Mouse (Mus musculus): ENCODE results near the gene Mynn. TPM values are rescaled to one million over a fixed set of nuclear protein-coding genes. Genes with fewer than 3 reads are reported as not detected.

The Mynn gene
- polyA plus RNA-seq, 1 experiment from 2014 or later: 27.3 TPM

- Histone ChIP-seq H3K9ac (peak overlapping the region; percentile 51), H3K27ac (replicated peaks) (peak overlapping the region; percentile 66), H3K27me3 (no peaks in the 10 kb centered on the region), H3K9me3 (no peaks in the 10 kb centered on the region), H3K36me3 (peaks cover 8% of the 10 kb centered on the region; the same call in 1 of the 2 replicates), H3K4me2 (peak overlapping the region; percentile 71), H3K4me3 (peak overlapping the region; percentile 84), H3K4me1 (replicated peaks) (peaks cover 41% of the 10 kb centered on the region)
- peak; percentile 27; the same call in 1 of the 2 replicates for ATAC-seq (ENCODE audit: low FRiP score, low read depth)
- WGBS: 1% methylated on average over 14 of the region's 14 CpGs
Measured at GRCm38 (mm10) chr3:30600717-30601116, 1.1 kb upstream of the Mynn start.

DNA sequence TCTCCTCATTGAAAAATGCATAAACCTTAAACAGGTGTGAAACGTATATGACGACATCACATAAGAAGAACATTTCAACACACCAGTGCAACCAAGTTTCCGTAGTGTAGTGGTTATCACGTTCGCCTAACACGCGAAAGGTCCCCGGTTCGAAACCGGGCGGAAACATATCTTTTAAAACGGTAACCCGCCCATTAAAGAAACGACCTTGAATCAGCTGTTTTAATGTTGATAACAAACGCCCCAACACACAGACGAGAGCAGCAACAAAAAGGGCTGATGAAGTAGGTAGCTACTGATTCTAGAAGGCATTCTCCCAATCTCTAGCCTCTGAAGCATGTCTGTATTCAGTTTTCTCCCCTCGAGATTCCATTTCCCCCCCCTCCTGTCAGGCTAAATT lies 690 bp upstream of the Mynn start:
- H3K4me2 ChIP-seq: peak overlapping the region; percentile 71
- peak overlapping the region; percentile 73 for H3K27ac ChIP-seq (replicated peaks)
- no peaks in the 10 kb centered on the region for H3K9me3 ChIP-seq
- H3K9ac ChIP-seq: 0 out of 2 replicates have a peak overlapping the region, but pooled peaks have one; percentile 22
- peak; percentile 46 for ATAC-seq (ENCODE audit: low FRiP score, low read depth)
- peak overlapping the region; percentile 84 for H3K4me3 ChIP-seq
- peaks cover 37% of the 10 kb centered on the region for H3K4me1 ChIP-seq (replicated peaks)
- H3K27me3 ChIP-seq: no peaks in the 10 kb centered on the region
- peaks cover 8% of the 10 kb centered on the region; the same call in 1 of the 2 replicates for H3K36me3 ChIP-seq
- WGBS: under 1% methylated on average over 17 of the region's 17 CpGs

DNA sequence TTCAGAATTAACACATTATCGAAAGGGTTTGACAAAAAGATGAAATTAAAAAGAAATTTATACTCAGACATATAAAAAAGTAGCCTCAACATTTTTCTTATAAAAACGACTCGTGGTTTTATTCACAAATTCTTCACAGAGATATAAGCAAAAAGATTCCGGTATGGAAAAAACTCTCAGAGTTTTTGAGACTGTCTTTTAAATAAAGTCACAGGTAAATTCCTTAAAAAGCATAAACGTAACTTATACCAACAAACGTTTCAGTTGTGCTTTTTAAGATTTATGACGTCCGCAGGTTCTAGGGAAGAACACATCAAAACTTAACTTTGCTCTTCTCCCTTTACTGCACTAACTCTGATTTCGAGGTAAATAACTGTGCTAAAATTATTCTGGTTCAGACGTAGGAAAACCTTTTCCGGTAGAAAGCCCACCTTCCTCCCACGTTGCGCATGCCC lies 228 bp upstream of the Mynn start:
- Histone ChIP-seq H3K9ac (peak overlapping the region; percentile 77), H3K4me1 (replicated peaks) (peaks cover 40% of the 10 kb centered on the region), H3K27me3 (no peaks in the 10 kb centered on the region), H3K36me3 (peaks cover 11% of the 10 kb centered on the region; the same call in 1 of the 2 replicates), H3K4me3 (peak overlapping the region; percentile 84), H3K4me2 (peak overlapping the region; percentile 71), H3K27ac (replicated peaks) (peak overlapping the region; percentile 99), H3K9me3 (no peaks in the 10 kb centered on the region)
- 1% methylated on average over 13 of the region's 13 CpGs for WGBS
- no peak for ATAC-seq (ENCODE audit: low FRiP score, low read depth)

- WGBS: under 1% methylated on average over 27 of the region's 27 CpGs
- Histone ChIP-seq H3K9me3 (no peaks in the 10 kb centered on the region), H3K4me2 (peak overlapping the region; percentile 71), H3K9ac (peak overlapping the region; percentile 77), H3K27me3 (no peaks in the 10 kb centered on the region), H3K36me3 (peaks cover 19% of the 10 kb centered on the region), H3K4me3 (peak overlapping the region; percentile 84), H3K27ac (replicated peaks) (peak overlapping the region; percentile 99), H3K4me1 (replicated peaks) (peaks cover 40% of the 10 kb centered on the region)
- no peak; the same call in none of the 2 replicates for ATAC-seq (ENCODE audit: low FRiP score, low read depth)
Measured at GRCm38 (mm10) chr3:30602740-30603098, 854 bp downstream of the Mynn start.

DNA sequence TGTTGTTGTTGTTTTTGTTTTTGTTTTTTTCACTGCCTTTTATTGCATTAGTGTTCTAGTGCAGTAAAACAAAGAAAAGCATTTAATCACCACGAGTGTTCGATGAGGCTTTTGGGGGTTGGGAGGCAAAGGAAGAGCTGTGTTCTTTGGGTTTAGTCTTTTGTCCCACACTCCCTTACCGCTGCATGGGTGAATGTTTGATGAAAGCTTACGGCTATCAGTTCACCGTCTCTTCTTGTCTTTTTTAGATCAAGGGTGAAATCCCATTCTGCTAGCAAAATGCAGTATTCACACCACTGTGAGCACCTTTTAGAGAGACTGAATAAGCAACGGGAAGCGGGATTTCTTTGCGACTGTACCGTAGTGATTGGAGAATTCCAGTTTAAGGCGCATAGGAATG lies 1.4 kb downstream of the Mynn start:
- Histone ChIP-seq H3K4me2 (peak overlapping the region; percentile 71), H3K36me3 (peaks cover 24% of the 10 kb centered on the region), H3K27me3 (no peaks in the 10 kb centered on the region), H3K27ac (replicated peaks) (0 out of 2 replicates have a peak overlapping the region, but pooled peaks have one; percentile 99), H3K9ac (peak overlapping the region; percentile 77), H3K4me1 (replicated peaks) (peaks cover 42% of the 10 kb centered on the region), H3K9me3 (no peaks in the 10 kb centered on the region), H3K4me3 (peak overlapping the region; percentile 84)
- 39% methylated on average over 10 of the region's 10 CpGs for WGBS
- ATAC-seq (ENCODE audit: low FRiP score, low read depth): no peak

DNA sequence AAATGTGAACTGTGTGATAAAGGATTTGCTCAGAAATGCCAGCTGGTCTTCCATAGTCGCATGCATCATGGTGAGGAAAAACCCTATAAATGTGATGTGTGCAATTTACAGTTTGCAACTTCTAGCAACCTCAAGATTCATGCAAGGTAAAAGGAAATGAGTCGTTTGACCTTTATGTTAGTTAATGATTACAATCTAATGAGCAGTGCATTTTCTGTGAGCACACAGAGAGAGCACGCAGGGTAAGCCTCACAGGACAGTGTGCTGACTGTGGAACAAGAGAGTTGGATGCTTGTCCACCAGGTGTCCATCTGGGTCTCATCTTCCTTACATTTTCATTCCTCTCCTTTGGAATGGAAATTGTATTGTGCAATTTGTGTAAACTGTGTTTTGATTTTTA lies 7.1 kb downstream of the Mynn start:
- Histone ChIP-seq H3K9me3 (no peaks in the 10 kb centered on the region), H3K27me3 (no peaks in the 10 kb centered on the region), H3K9ac (no peak overlapping the region), H3K4me1 (replicated peaks) (peaks cover 20% of the 10 kb centered on the region), H3K27ac (replicated peaks) (no peak overlapping the region), H3K4me3 (no peak overlapping the region), H3K36me3 (peaks cover 66% of the 10 kb centered on the region), H3K4me2 (no peak overlapping the region)
- ATAC-seq (ENCODE audit: low FRiP score, low read depth): no peak
- 95% methylated on average over 3 of the region's 3 CpGs for WGBS

- H3K36me3 ChIP-seq: peaks cover 74% of the 10 kb centered on the region
- no peak overlapping the region for H3K27ac ChIP-seq (replicated peaks)
- H3K27me3 ChIP-seq: no peaks in the 10 kb centered on the region
- no peak for ATAC-seq (ENCODE audit: low FRiP score, low read depth)
- no peaks in the 10 kb centered on the region for H3K9me3 ChIP-seq
- H3K4me3 ChIP-seq: no peak overlapping the region
- WGBS: 96% methylated on average over 4 of the region's 4 CpGs
- no peak overlapping the region for H3K4me2 ChIP-seq
- H3K4me1 ChIP-seq (replicated peaks): peaks cover 9% of the 10 kb centered on the region; the same call in 1 of the 2 replicates
- no peak overlapping the region for H3K9ac ChIP-seq
Measured at GRCm38 (mm10) chr3:30610930-30611329, 9.1 kb downstream of the Mynn start.

GRCm38 (mm10) chr3:30620132-30620531 lies 18.3 kb downstream of the Mynn start:
- Histone ChIP-seq H3K9ac (no peak overlapping the region), H3K36me3 (peaks cover 42% of the 10 kb centered on the region), H3K27ac (replicated peaks) (no peak overlapping the region), H3K4me1 (replicated peaks) (no peaks in the 10 kb centered on the region), H3K9me3 (no peaks in the 10 kb centered on the region), H3K27me3 (no peaks in the 10 kb centered on the region), H3K4me3 (no peak overlapping the region), H3K4me2 (no peak overlapping the region)
- no peak for ATAC-seq (ENCODE audit: low FRiP score, low read depth)
- 91% methylated on average over 8 of the region's 8 CpGs for WGBS

- no peak overlapping the region for H3K4me2 ChIP-seq
- WGBS: 55% methylated on average over 3 of the region's 3 CpGs
- no peaks in the 10 kb centered on the region for H3K9me3 ChIP-seq
- H3K4me3 ChIP-seq: no peak overlapping the region
- H3K9ac ChIP-seq: no peak overlapping the region
- no peaks in the 10 kb centered on the region for H3K36me3 ChIP-seq
- no peak overlapping the region for H3K27ac ChIP-seq (replicated peaks)
- no peak for ATAC-seq (ENCODE audit: low FRiP score, low read depth)
- H3K27me3 ChIP-seq: no peaks in the 10 kb centered on the region
- no peaks in the 10 kb centered on the region for H3K4me1 ChIP-seq (replicated peaks)
Measured at GRCm38 (mm10) chr3:30633681-30634080, 31.8 kb downstream of the Mynn start.

DNA sequence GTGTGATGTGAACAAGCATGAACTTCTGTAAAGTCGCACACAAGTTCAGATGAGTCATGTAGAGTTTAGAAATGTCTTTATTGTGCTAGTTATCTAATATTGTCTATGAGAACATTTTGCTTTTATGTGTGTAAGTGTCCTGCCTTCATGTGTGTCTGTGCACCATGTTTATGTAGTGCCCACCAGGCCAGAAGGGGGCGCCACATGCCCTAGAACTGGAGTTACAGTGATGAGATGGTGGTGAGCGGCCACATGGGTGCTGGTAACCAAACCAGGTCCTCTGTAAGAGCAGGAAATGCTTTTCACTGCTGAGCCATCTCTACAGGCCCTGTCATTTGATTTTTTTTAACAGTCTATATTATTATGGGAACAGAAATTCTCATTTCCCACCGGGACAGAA lies 33.8 kb downstream of the Mynn start:
- Histone ChIP-seq H3K9ac (no peak overlapping the region), H3K27me3 (no peaks in the 10 kb centered on the region), H3K4me3 (no peak overlapping the region), H3K36me3 (no peaks in the 10 kb centered on the region), H3K27ac (replicated peaks) (no peak overlapping the region), H3K4me1 (replicated peaks) (no peaks in the 10 kb centered on the region), H3K4me2 (no peak overlapping the region), H3K9me3 (no peaks in the 10 kb centered on the region)
- 86% methylated on average over 4 of the region's 4 CpGs for WGBS
- no peak for ATAC-seq (ENCODE audit: low FRiP score, low read depth)

- H3K4me1 ChIP-seq (replicated peaks): peaks cover 5% of the 10 kb centered on the region
- H3K27ac ChIP-seq (replicated peaks): no peak within 1 kb of the TSS
- H3K4me3 ChIP-seq: no peak within 1 kb of the TSS
- peaks cover 13% of the 10 kb centered on the region for H3K27me3 ChIP-seq
- no peak within 1 kb of the TSS for H3K4me2 ChIP-seq
- H3K9me3 ChIP-seq: no peaks in the 10 kb centered on the region
- H3K36me3 ChIP-seq: no peaks in the 10 kb centered on the region
- ATAC-seq (ENCODE audit: low FRiP score, low read depth): no peak
- H3K9ac ChIP-seq: no peak within 1 kb of the TSS
- 62% methylated on average over 2 of the region's 2 CpGs for WGBS
Measured at GRCm38 (mm10) chr3:30644207-30644606, 42.3 kb downstream of the Mynn start, which contains the start of gene Lrriq4. TSS of gene Lrriq4 (plus strand) at chr3:30644507.

DNA sequence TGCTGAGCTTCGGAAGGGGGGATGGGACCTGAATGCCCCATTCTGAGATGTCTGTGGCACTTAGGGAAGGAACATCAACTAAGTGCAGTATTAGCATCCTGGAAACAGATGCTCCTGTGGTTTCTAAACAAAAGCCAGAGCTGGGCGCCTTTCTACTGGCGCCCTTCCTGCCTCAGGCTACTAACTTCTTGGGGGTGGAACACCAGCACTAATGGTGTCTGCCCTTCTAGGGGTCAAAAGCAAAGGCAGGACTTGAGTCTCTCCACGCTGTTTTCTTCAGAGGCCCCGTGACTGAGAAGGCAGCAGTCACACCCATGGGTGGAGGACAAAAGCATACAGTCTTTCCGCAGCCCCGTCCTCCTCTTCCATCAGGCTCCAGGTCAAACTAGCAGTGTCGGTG lies 44.9 kb downstream of the Mynn start:
- no peaks in the 10 kb centered on the region for H3K9me3 ChIP-seq
- H3K36me3 ChIP-seq: no peaks in the 10 kb centered on the region
- ATAC-seq (ENCODE audit: low FRiP score, low read depth): no peak
- peaks cover 20% of the 10 kb centered on the region for H3K4me1 ChIP-seq (replicated peaks)
- no peak overlapping the region for H3K9ac ChIP-seq
- no peak overlapping the region for H3K27ac ChIP-seq (replicated peaks)
- WGBS: 52% methylated on average over 8 of the region's 8 CpGs
- peaks cover 20% of the 10 kb centered on the region for H3K27me3 ChIP-seq
- no peak overlapping the region for H3K4me2 ChIP-seq
- no peak overlapping the region for H3K4me3 ChIP-seq

Measured in hindbrain, embryonic 15.5 days (tissue).